Mouse (Mus musculus): Measurements from ENCODE around the gene Ncmap.

- TF ChIP-seq CTCF (IDR thresholded peaks at IDR 0.05; ENCODE audit: low read depth, low read length) (peak; percentile 64), GATA1 (IDR thresholded peaks at IDR 0.05; ENCODE audit: borderline replicate concordance, low read length) (no peak), GATA2 (IDR thresholded peaks at IDR 0.05; ENCODE audit: borderline replicate concordance, low read depth, low read length) (no peak)
These were observed 42.0 kb upstream of the Ncmap start for GRCm38 (mm10) chr4:135439904-135440522.
